Comparison of ENCODE assay signal across 11 mouse cellular contexts in the genomic region with DNA sequence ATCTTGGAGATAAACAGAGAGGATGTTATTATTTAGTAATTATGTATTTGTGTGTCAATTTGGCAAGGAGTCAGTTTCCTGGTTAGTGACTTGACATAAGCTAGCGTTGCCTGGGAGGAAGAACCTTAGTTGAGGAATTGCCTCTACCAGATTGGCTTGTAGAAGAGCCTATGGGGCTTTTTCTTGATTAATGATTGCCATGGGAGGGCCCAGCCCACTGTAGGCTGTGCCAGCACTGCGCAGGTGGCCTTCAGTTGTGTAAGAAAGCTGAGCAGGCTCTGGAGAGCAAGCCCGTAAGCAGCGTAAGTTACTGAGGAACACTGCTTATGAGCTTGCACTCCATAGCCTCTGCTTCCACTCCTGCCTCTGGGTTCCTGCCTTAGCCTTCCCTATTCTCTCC. TPM values are rescaled to one million over a fixed set of nuclear protein-coding genes. Genes with fewer than 3 reads are reported as not detected.
A peak's percentile ranks its signal among the peaks of the same experiment; 100 is the strongest.
DNase-seq lines count a peak whose midpoint lies in the region; ATAC-seq and TF ChIP-seq lines count a peak whose summit lies in the region.
"Had no signal": no experiment of that assay in that cellular context is flagged by ENCODE, and none has a peak within 500 bp of the region (broad histone marks: within the 10 kb centered on the region; RNA-seq: fewer than 3 reads in every experiment).

No protein-coding gene starts in this region.

- H3K4me3 ChIP-seq in kidney, embryonic 16.5 days (ENCODE audit: low read length): no peak overlapping the region
- H3K4me3 ChIP-seq in liver, postnatal 0 days (ENCODE audit: low read depth, low read length): no peak overlapping the region
- H3K4me3 ChIP-seq in stomach, embryonic 16.5 days (replicated peaks; ENCODE audit: low read length): no peak overlapping the region
- H3K4me3 ChIP-seq in neural tube, embryonic 15.5 days (replicated peaks): no peak overlapping the region
- H3K4me3 ChIP-seq: hindbrain, embryonic 12.5 days; megakaryocyte, embryonic 14.5 days had no signal

- no peaks in the 10 kb centered on the region for H3K9me3 ChIP-seq in kidney, embryonic 16.5 days (ENCODE audit: low read length)
- H3K9me3 ChIP-seq in liver, postnatal 0 days (ENCODE audit: low read length): no peaks in the 10 kb centered on the region
- H3K9me3 ChIP-seq in stomach, embryonic 16.5 days (replicated peaks; ENCODE audit: control insufficient read depth, low read length): no peaks in the 10 kb centered on the region
- H3K9me3 ChIP-seq in neural tube, embryonic 15.5 days (replicated peaks): no peaks in the 10 kb centered on the region
- H3K9me3 ChIP-seq: hindbrain, embryonic 12.5 days; megakaryocyte, embryonic 14.5 days had no signal

- no peaks in the 10 kb centered on the region for H3K27me3 ChIP-seq in kidney, embryonic 16.5 days (ENCODE audit: insufficient read depth, low read length)
- no peaks in the 10 kb centered on the region for H3K27me3 ChIP-seq in liver, postnatal 0 days (ENCODE audit: insufficient read depth, low read length)
- no peaks in the 10 kb centered on the region for H3K27me3 ChIP-seq in stomach, embryonic 16.5 days (ENCODE audit: control insufficient read depth, insufficient read depth, low read length)
- no peaks in the 10 kb centered on the region for H3K27me3 ChIP-seq in neural tube, embryonic 15.5 days (replicated peaks)
- H3K27me3 ChIP-seq: hindbrain, embryonic 12.5 days had no signal

- TF ChIP-seq CTCF in liver, postnatal 0 days (IDR thresholded peaks at IDR 0.05; ENCODE audit: low read depth): no peak

- H3K27ac ChIP-seq in kidney, embryonic 16.5 days (ENCODE audit: low read length): peak overlapping the region; percentile 11; the same call in 1 of the 2 replicates
- H3K27ac ChIP-seq in liver, postnatal 0 days (ENCODE audit: low read depth): peak overlapping the region; percentile 11; the same call in 1 of the 2 replicates
- no peak overlapping the region; the same call in 1 of the 2 replicates for H3K27ac ChIP-seq in stomach, embryonic 16.5 days (ENCODE audit: low read length)
- no peak overlapping the region for H3K27ac ChIP-seq in neural tube, embryonic 15.5 days (replicated peaks)
- H3K27ac ChIP-seq: hindbrain, embryonic 12.5 days had no signal

- ATAC-seq in kidney, embryonic 16.5 days (ENCODE audit: low FRiP score, low TSS enrichment): peak; percentile 88
- ATAC-seq in liver, postnatal 0 days: peak; percentile 92
- peak; percentile 77 for ATAC-seq in stomach, embryonic 16.5 days (ENCODE audit: insufficient read depth, low FRiP score)
- ATAC-seq in neural tube, embryonic 15.5 days (ENCODE audit: low FRiP score): no peak
- ATAC-seq: forebrain, postnatal 0 days had no signal

- no peak for TF ChIP-seq EP300 in liver, postnatal 0 days (IDR thresholded peaks at IDR 0.05; ENCODE audit: low read depth)

- 41% methylated on average over 4 of the region's 4 CpGs for WGBS in kidney, embryonic 16.5 days
- 59% methylated on average over 4 of the region's 4 CpGs for WGBS in liver, postnatal 0 days (ENCODE audit: insufficient replicate concordance)
- 53% methylated on average over 4 of the region's 4 CpGs for WGBS in stomach, embryonic 16.5 days
- WGBS in neural tube, embryonic 15.5 days: 55% methylated on average over 4 of the region's 4 CpGs

- peak; percentile 4 for DNase-seq in fat pad, adult 2 months (ENCODE audit: extremely low read depth, low read depth, low spot score)
- peak; percentile 65 for DNase-seq in liver, postnatal 0 days
- DNase-seq in gastrocnemius, postnatal 10 days: no peak
- DNase-seq in right cerebral cortex, postnatal 10 days (ENCODE audit: low spot score in 2 of 2): no peak
- DNase-seq: forebrain, postnatal 0 days had no signal

- H3K4me2 ChIP-seq in kidney, embryonic 16.5 days (replicated peaks; ENCODE audit: low read depth, low read length): no peak overlapping the region
- H3K4me2 ChIP-seq in liver, postnatal 0 days (ENCODE audit: low read depth, low read length): peak overlapping the region; percentile 42; the same call in 1 of the 2 replicates
- no peak overlapping the region for H3K4me2 ChIP-seq in stomach, embryonic 16.5 days (ENCODE audit: low read depth, low read length)
- H3K4me2 ChIP-seq in neural tube, embryonic 15.5 days: no peak overlapping the region
- H3K4me2 ChIP-seq: hindbrain, embryonic 12.5 days had no signal

- H3K4me1 ChIP-seq in kidney, embryonic 16.5 days (ENCODE audit: insufficient read depth, low read length): no peaks in the 10 kb centered on the region
- H3K4me1 ChIP-seq in liver, postnatal 0 days (ENCODE audit: insufficient read depth): peaks cover 9% of the 10 kb centered on the region
- no peaks in the 10 kb centered on the region for H3K4me1 ChIP-seq in stomach, embryonic 16.5 days (ENCODE audit: control insufficient read depth, insufficient read depth, low read length)
- H3K4me1 ChIP-seq in neural tube, embryonic 15.5 days: no peaks in the 10 kb centered on the region
- H3K4me1 ChIP-seq: hindbrain, embryonic 12.5 days; megakaryocyte, embryonic 14.5 days had no signal

- H3K36me3 ChIP-seq in kidney, embryonic 16.5 days (ENCODE audit: insufficient read depth, low read length): no peaks in the 10 kb centered on the region
- H3K36me3 ChIP-seq in liver, postnatal 0 days (replicated peaks; ENCODE audit: insufficient read depth, low read length): no peaks in the 10 kb centered on the region
- H3K36me3 ChIP-seq in stomach, embryonic 16.5 days (ENCODE audit: control insufficient read depth, insufficient read depth, low read length): no peaks in the 10 kb centered on the region
- H3K36me3 ChIP-seq in neural tube, embryonic 15.5 days: no peaks in the 10 kb centered on the region
- H3K36me3 ChIP-seq: hindbrain, embryonic 12.5 days had no signal

- H3K9ac ChIP-seq in kidney, embryonic 16.5 days (replicated peaks; ENCODE audit: low read length): no peak overlapping the region
- H3K9ac ChIP-seq in liver, postnatal 0 days (replicated peaks): 0 out of 2 replicates have a peak overlapping the region, but pooled peaks have one; percentile 6
- no peak overlapping the region for H3K9ac ChIP-seq in stomach, embryonic 16.5 days (ENCODE audit: low read length)
- H3K9ac ChIP-seq in neural tube, embryonic 15.5 days (replicated peaks): no peak overlapping the region
- H3K9ac ChIP-seq: forebrain, postnatal 0 days; hindbrain, embryonic 12.5 days had no signal

RNA-seq across cellular contexts. Expression of gene Shank2, which starts 7.3 kb away (rescaled TPM):
- polyA plus RNA-seq in kidney, embryonic 16.5 days (2015; fragmentation: Nextera tagmentation; extraction: Ambion mirVana): 3.6 and 4.0 TPM in 2 replicates
- polyA plus RNA-seq in liver, postnatal 0 days (2015; fragmentation: Nextera tagmentation; extraction: Ambion mirVana): 0.58 and 0.92 TPM in 2 replicates
- polyA plus RNA-seq in stomach, embryonic 16.5 days (2015; fragmentation: Nextera tagmentation; extraction: Ambion mirVana): 1.1 and 1.6 TPM in 2 replicates
- under 1 TPM; 0.52 to 0.68 TPM for total RNA-seq in gastrocnemius, postnatal 10 days (2021)
- polyA plus RNA-seq in neural tube, embryonic 15.5 days (2015; fragmentation: Nextera tagmentation; extraction: Ambion mirVana): 8.8 and 9.8 TPM in 2 replicates
- total RNA-seq: granulocyte monocyte progenitor cell, adult 5-6 weeks had no signal

Comparison
In these comparisons a context has a peak if more than half of its experiments do, and no peak if none do; other contexts are left out.
1. DNase-seq: peak in fat pad, adult 2 months (single experiment) and liver, postnatal 0 days (single experiment); none in gastrocnemius, postnatal 10 days (single experiment) and right cerebral cortex, postnatal 10 days (0 of 2).
2. H3K27ac ChIP-seq: peak in kidney, embryonic 16.5 days (single experiment) and liver, postnatal 0 days (single experiment); none in stomach, embryonic 16.5 days (single experiment) and neural tube, embryonic 15.5 days (single experiment).